Mouse (Mus musculus): ENCODE results near the gene Gm49322. TPM values are rescaled to one million over a fixed set of nuclear protein-coding genes. Genes with fewer than 3 reads are reported as not detected.
"Not testable (repeated sequence)": the region's sequence is repeated elsewhere in the genome, so short reads cannot be mapped to it uniquely, and the experiment has no call there.

Gm49322 gene
- polyA plus RNA-seq (2015; fragmentation: Nextera tagmentation; extraction: Ambion mirVana) = 4.9 and 5.8 TPM in 2 replicates

- H3K4me2 ChIP-seq; H3K9me3 ChIP-seq; H3K4me3 ChIP-seq; H3K27me3 ChIP-seq; H3K27ac ChIP-seq; ATAC-seq (ENCODE audit: insufficient number of reproducible peaks, low FRiP score, low TSS enrichment, low read depth); H3K9ac ChIP-seq: not testable (repeated sequence)
- Histone ChIP-seq H3K4me1 (peaks cover 18% of the 10 kb centered on the region), H3K36me3 (peaks cover 49% of the 10 kb centered on the region)
- WGBS = 79% methylated on average over 4 of the region's 4 CpGs
Measured at GRCm38 (mm10) chr10:80605721-80606120, at the start of gene Gm49322. Gene Gm49322, plus strand, starts transcription at chr10:80606021.

GRCm38 (mm10) chr10:80557346-80557965, 48.4 kb upstream of the Gm49322 start:
- Histone ChIP-seq H3K9ac (no peak overlapping the region), H3K36me3 (peaks cover 7% of the 10 kb centered on the region; the same call in 1 of the 2 replicates), H3K27ac (no peak overlapping the region), H3K9me3 (no peaks in the 10 kb centered on the region), H3K27me3 (no peaks in the 10 kb centered on the region), H3K4me2 (no peak overlapping the region), H3K4me1 (peaks cover 42% of the 10 kb centered on the region), H3K4me3 (no peak overlapping the region)
- 36% methylated on average over 5 of the region's 5 CpGs for WGBS
- no peak for ATAC-seq (ENCODE audit: insufficient number of reproducible peaks, low FRiP score, low TSS enrichment, low read depth)

- WGBS = 89% methylated on average over 7 of the region's 7 CpGs
- Histone ChIP-seq H3K36me3 (no peaks in the 10 kb centered on the region), H3K9ac (no peak overlapping the region), H3K27ac (no peak overlapping the region), H3K4me3 (no peak overlapping the region), H3K9me3 (no peaks in the 10 kb centered on the region), H3K4me2 (no peak overlapping the region), H3K27me3 (no peaks in the 10 kb centered on the region), H3K4me1 (peaks cover 44% of the 10 kb centered on the region)
- ATAC-seq (ENCODE audit: insufficient number of reproducible peaks, low FRiP score, low TSS enrichment, low read depth) = no peak
Measured at GRCm38 (mm10) chr10:80559431-80559830, 46.4 kb upstream of the Gm49322 start.

- no peaks in the 10 kb centered on the region for H3K9me3 ChIP-seq
- no peaks in the 10 kb centered on the region for H3K36me3 ChIP-seq
- no peak for ATAC-seq (ENCODE audit: insufficient number of reproducible peaks, low FRiP score, low TSS enrichment, low read depth)
- peak overlapping the region; percentile 97 for H3K9ac ChIP-seq
- peaks cover 44% of the 10 kb centered on the region for H3K4me1 ChIP-seq
- no peaks in the 10 kb centered on the region for H3K27me3 ChIP-seq
- peak overlapping the region; percentile 92; the same call in 1 of the 2 replicates for H3K27ac ChIP-seq
- WGBS = 1% methylated on average over 13 of the region's 13 CpGs
- peak overlapping the region; percentile 99 for H3K4me3 ChIP-seq
- peak overlapping the region; percentile 80 for H3K4me2 ChIP-seq
Measured at GRCm38 (mm10) chr10:80560621-80561020, 45.2 kb upstream of the Gm49322 start.

GRCm38 (mm10) chr10:80561116-80561944, 44.5 kb upstream of the Gm49322 start, which contains the start of gene Rexo1:
Gene Rexo1, minus strand, starts transcription at chr10:80561560.
- no peaks in the 10 kb centered on the region for H3K27me3 ChIP-seq
- WGBS = under 1% methylated on average over 70 of the region's 72 CpGs
- H3K27ac ChIP-seq = peak within 1 kb of the TSS; percentile 92
- peak within 1 kb of the TSS; percentile 80 for H3K4me2 ChIP-seq
- 0 out of 2 replicates have a peak, but pooled peaks cover 5% of the 10 kb centered on the region for H3K36me3 ChIP-seq
- peak within 1 kb of the TSS; percentile 99 for H3K4me3 ChIP-seq
- no peaks in the 10 kb centered on the region for H3K9me3 ChIP-seq
- ATAC-seq (ENCODE audit: insufficient number of reproducible peaks, low FRiP score, low TSS enrichment, low read depth) = peak; percentile 84
- H3K9ac ChIP-seq = peak within 1 kb of the TSS; percentile 97
- peaks cover 47% of the 10 kb centered on the region for H3K4me1 ChIP-seq

- Histone ChIP-seq H3K27me3 (no peaks in the 10 kb centered on the region), H3K27ac (no peak overlapping the region), H3K4me2 (no peak overlapping the region), H3K36me3 (peaks cover 27% of the 10 kb centered on the region), H3K4me1 (peaks cover 43% of the 10 kb centered on the region), H3K9ac (no peak overlapping the region), H3K9me3 (no peaks in the 10 kb centered on the region), H3K4me3 (no peak overlapping the region)
- 24% methylated on average over 17 of the region's 17 CpGs for WGBS
- ATAC-seq (ENCODE audit: insufficient number of reproducible peaks, low FRiP score, low TSS enrichment, low read depth) = no peak
Measured at GRCm38 (mm10) chr10:80566375-80567092, 39.3 kb upstream of the Gm49322 start.

- Histone ChIP-seq H3K27me3 (no peaks in the 10 kb centered on the region), H3K27ac (no peak overlapping the region), H3K4me3 (no peak overlapping the region), H3K9me3 (no peaks in the 10 kb centered on the region), H3K4me1 (peaks cover 51% of the 10 kb centered on the region), H3K4me2 (no peak overlapping the region), H3K36me3 (peaks cover 27% of the 10 kb centered on the region), H3K9ac (no peak overlapping the region)
- WGBS = 95% methylated on average over 29 of the region's 29 CpGs
- no peak for ATAC-seq (ENCODE audit: insufficient number of reproducible peaks, low FRiP score, low TSS enrichment, low read depth)
Measured at GRCm38 (mm10) chr10:80568876-80569275, 36.9 kb upstream of the Gm49322 start.

- ATAC-seq (ENCODE audit: insufficient number of reproducible peaks, low FRiP score, low TSS enrichment, low read depth) = no peak
- WGBS = 35% methylated on average over 10 of the region's 10 CpGs
- Histone ChIP-seq H3K4me3 (no peak overlapping the region), H3K27ac (no peak overlapping the region), H3K4me1 (peaks cover 59% of the 10 kb centered on the region), H3K9me3 (no peaks in the 10 kb centered on the region), H3K27me3 (no peaks in the 10 kb centered on the region), H3K9ac (no peak overlapping the region), H3K36me3 (peaks cover 27% of the 10 kb centered on the region), H3K4me2 (peak overlapping the region; percentile 23; the same call in 1 of the 2 replicates)
Measured at GRCm38 (mm10) chr10:80569664-80570066, 36.2 kb upstream of the Gm49322 start.

GRCm38 (mm10) chr10:80570419-80570818, 35.4 kb upstream of the Gm49322 start:
- no peaks in the 10 kb centered on the region for H3K27me3 ChIP-seq

GRCm38 (mm10) chr10:80570871-80571836, 34.7 kb upstream of the Gm49322 start:
- peak overlapping the region; percentile 21 for H3K9ac ChIP-seq
- peaks cover 23% of the 10 kb centered on the region for H3K36me3 ChIP-seq
- ATAC-seq (ENCODE audit: insufficient number of reproducible peaks, low FRiP score, low TSS enrichment, low read depth) = peak; percentile 12; the same call in 1 of the 2 replicates
- H3K27me3 ChIP-seq = no peaks in the 10 kb centered on the region
- peak overlapping the region; percentile 14; the same call in 1 of the 2 replicates for H3K4me3 ChIP-seq
- WGBS = 20% methylated on average over 30 of the region's 30 CpGs
- H3K9me3 ChIP-seq = no peaks in the 10 kb centered on the region
- H3K4me2 ChIP-seq = peak overlapping the region; percentile 43
- peaks cover 73% of the 10 kb centered on the region for H3K4me1 ChIP-seq
- peak overlapping the region; percentile 68 for H3K27ac ChIP-seq

More at GRCm38 (mm10) chr10:80570419-80570818, 35.4 kb upstream of the Gm49322 start:
- WGBS = 85% methylated on average over 10 of the region's 10 CpGs
- peaks cover 66% of the 10 kb centered on the region for H3K4me1 ChIP-seq
- H3K9me3 ChIP-seq = no peaks in the 10 kb centered on the region
- H3K36me3 ChIP-seq = peaks cover 27% of the 10 kb centered on the region
- peak overlapping the region; percentile 14; the same call in 1 of the 2 replicates for H3K4me3 ChIP-seq
- H3K9ac ChIP-seq = peak overlapping the region; percentile 21; the same call in 1 of the 2 replicates
- peak overlapping the region; percentile 43; the same call in 1 of the 2 replicates for H3K4me2 ChIP-seq
- peak overlapping the region; percentile 68; the same call in 1 of the 2 replicates for H3K27ac ChIP-seq
- ATAC-seq (ENCODE audit: insufficient number of reproducible peaks, low FRiP score, low TSS enrichment, low read depth) = no peak

Measured in limb, embryonic 15.5 days (tissue).